ENCODE assay signal across 9 mouse cellular contexts in the genomic region with DNA sequence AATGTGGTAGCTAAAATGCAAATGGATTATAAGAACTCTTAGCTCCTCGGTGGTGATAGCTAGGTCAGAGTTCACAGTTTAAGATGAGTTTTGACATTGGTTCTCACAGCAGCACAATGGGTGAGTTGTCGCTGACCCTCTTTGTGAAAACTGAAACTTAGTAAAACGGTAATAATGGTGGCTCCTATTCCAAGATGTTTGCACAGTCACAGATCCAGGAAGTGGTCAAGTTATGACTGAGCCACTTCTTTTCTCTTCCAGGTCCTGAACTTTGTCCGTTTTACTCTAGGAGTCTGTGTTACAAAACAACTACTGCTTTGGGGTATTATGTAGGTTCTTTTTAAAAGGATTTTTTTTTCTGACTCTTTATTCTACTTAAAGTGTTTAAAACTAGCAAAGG. TPM values are rescaled to one million over a fixed set of nuclear protein-coding genes. Genes with fewer than 3 reads are reported as not detected.
DNase-seq lines count a peak whose midpoint lies in the region; ATAC-seq and TF ChIP-seq lines count a peak whose summit lies in the region.
"Had no signal": no experiment of that assay in that cellular context is flagged by ENCODE, and none has a peak within 500 bp of the region (broad histone marks: within the 10 kb centered on the region; RNA-seq: fewer than 3 reads in every experiment).

No protein-coding gene starts in this region.

- peaks cover 9% of the 10 kb centered on the region for H3K4me1 ChIP-seq in kidney, adult 2 months (ENCODE audit: control insufficient read depth, insufficient read depth, low read length)
- no peaks in the 10 kb centered on the region; the same call in 1 of the 2 replicates for H3K4me1 ChIP-seq in bone marrow, adult 2 months (ENCODE audit: control insufficient read depth, insufficient read depth, low read length)
- H3K4me1 ChIP-seq in hindbrain, embryonic 12.5 days = no peaks in the 10 kb centered on the region; the same call in 1 of the 2 replicates

- no peaks in the 10 kb centered on the region for H3K36me3 ChIP-seq in kidney, adult 2 months (ENCODE audit: control insufficient read depth, insufficient read depth, low read length)
- no peaks in the 10 kb centered on the region for H3K36me3 ChIP-seq in hindbrain, embryonic 12.5 days

- H3K4me2 ChIP-seq in hindbrain, embryonic 12.5 days (replicated peaks) = peak overlapping the region; percentile 79

- 39% methylated on average over 4 of the region's 4 CpGs for WGBS in kidney, adult 2 months
- 9% methylated on average over 4 of the region's 4 CpGs for WGBS in bone marrow, adult 2 months
- 45% methylated on average over 4 of the region's 4 CpGs for WGBS in hindbrain, embryonic 12.5 days

- no peak overlapping the region for H3K4me3 ChIP-seq in kidney, adult 2 months (ENCODE audit: insufficient read depth, low read depth, low read length)
- peak overlapping the region; percentile 3 for H3K4me3 ChIP-seq in bone marrow, adult 2 months (replicated peaks; ENCODE audit: control insufficient read depth, low read depth, low read length)
- H3K4me3 ChIP-seq in hindbrain, embryonic 12.5 days = no peak overlapping the region; the same call in 1 of the 2 replicates

- peak; percentile 30 for DNase-seq in kidney, adult 2 months
- DNase-seq in kidney, postnatal 4 days = no peak
- peak; percentile 38 for DNase-seq in lung, postnatal 36 days
- no peak for DNase-seq in B cell, adult 2 months
- no peak for DNase-seq in spleen, postnatal 36 days (ENCODE audit: low spot score in 2 of 2)
- DNase-seq in embryo, embryonic 10.5 days (ENCODE audit: low spot score) = no peak

- no peak for TF ChIP-seq CTCF in kidney, adult 2 months (conservative IDR thresholded peaks at IDR 0.05; ENCODE audit: insufficient read depth, insufficient read length, low read depth, low read length)
- no peak for TF ChIP-seq CTCF in bone marrow, adult 2 months (IDR thresholded peaks at IDR 0.05; ENCODE audit: control insufficient read depth, insufficient read depth, low read length)

- H3K27ac ChIP-seq in kidney, adult 2 months (ENCODE audit: insufficient read depth, low read depth, low read length) = no peak overlapping the region
- no peak overlapping the region for H3K27ac ChIP-seq in bone marrow, adult 2 months (ENCODE audit: control insufficient read depth, insufficient read depth, low read depth, low read length, poor library complexity)
- no peak overlapping the region for H3K27ac ChIP-seq in hindbrain, embryonic 12.5 days

- no peaks in the 10 kb centered on the region; the same call in 1 of the 2 replicates for H3K27me3 ChIP-seq in kidney, adult 2 months (replicated peaks; ENCODE audit: control insufficient read depth, insufficient read depth, low read length)
- no peaks in the 10 kb centered on the region for H3K27me3 ChIP-seq in hindbrain, embryonic 12.5 days

- no peaks in the 10 kb centered on the region for H3K9me3 ChIP-seq in hindbrain, embryonic 12.5 days (replicated peaks)

- ATAC-seq in hindbrain, embryonic 12.5 days (ENCODE audit: low FRiP score) = no peak
- ATAC-seq: Patski had no signal

- TF ChIP-seq POLR2A in kidney, adult 2 months (IDR thresholded peaks at IDR 0.05; ENCODE audit: low read depth, low read length) = no peak
- TF ChIP-seq POLR2A in bone marrow, adult 2 months (IDR thresholded peaks at IDR 0.05; ENCODE audit: borderline replicate concordance, control insufficient read depth, low read depth, low read length) = no peak

- no peak overlapping the region for H3K9ac ChIP-seq in hindbrain, embryonic 12.5 days

RNA-seq across cellular contexts. Expression of gene Pi4k2b, which starts 1.9 kb away (rescaled TPM):
- 8.5 and 10.4 TPM in 2 replicates for polyA plus RNA-seq in kidney, adult 2 months (2012; rRNA removed)
- 10.0 and 16.5 TPM in 2 replicates for polyA plus RNA-seq in bone marrow, adult 2 months (2011; ENCODE audit: insufficient read depth, insufficient read length, low replicate concordance, missing spikeins)
- 18.9 and 20.9 TPM in 2 replicates for polyA plus RNA-seq in hindbrain, embryonic 12.5 days (2016; fragmentation: Nextera tagmentation; extraction: Ambion mirVana)

RNA-seq across cellular contexts. Expression of gene Zcchc4, which starts 32.0 kb away (rescaled TPM):
- 6.3 and 6.5 TPM in 2 replicates for polyA plus RNA-seq in kidney, adult 2 months (2012; rRNA removed)
- 10.3 and 11.1 TPM in 2 replicates for polyA plus RNA-seq in bone marrow, adult 2 months (2011; ENCODE audit: insufficient read depth, insufficient read length, low replicate concordance, missing spikeins)
- 17.6 and 18.2 TPM in 2 replicates for polyA plus RNA-seq in hindbrain, embryonic 12.5 days (2016; fragmentation: Nextera tagmentation; extraction: Ambion mirVana)

Comparison
In these comparisons a context has a peak if more than half of its experiments do, and no peak if none do; other contexts are left out.
1. DNase-seq: peak in kidney, adult 2 months (single experiment) and lung, postnatal 36 days (single experiment); none in kidney, postnatal 4 days (0 of 2), B cell, adult 2 months (0 of 2), spleen, postnatal 36 days (0 of 2) and embryo, embryonic 10.5 days (single experiment).